28 mouse cellular contexts compared by ENCODE assay signal in the genomic region with DNA sequence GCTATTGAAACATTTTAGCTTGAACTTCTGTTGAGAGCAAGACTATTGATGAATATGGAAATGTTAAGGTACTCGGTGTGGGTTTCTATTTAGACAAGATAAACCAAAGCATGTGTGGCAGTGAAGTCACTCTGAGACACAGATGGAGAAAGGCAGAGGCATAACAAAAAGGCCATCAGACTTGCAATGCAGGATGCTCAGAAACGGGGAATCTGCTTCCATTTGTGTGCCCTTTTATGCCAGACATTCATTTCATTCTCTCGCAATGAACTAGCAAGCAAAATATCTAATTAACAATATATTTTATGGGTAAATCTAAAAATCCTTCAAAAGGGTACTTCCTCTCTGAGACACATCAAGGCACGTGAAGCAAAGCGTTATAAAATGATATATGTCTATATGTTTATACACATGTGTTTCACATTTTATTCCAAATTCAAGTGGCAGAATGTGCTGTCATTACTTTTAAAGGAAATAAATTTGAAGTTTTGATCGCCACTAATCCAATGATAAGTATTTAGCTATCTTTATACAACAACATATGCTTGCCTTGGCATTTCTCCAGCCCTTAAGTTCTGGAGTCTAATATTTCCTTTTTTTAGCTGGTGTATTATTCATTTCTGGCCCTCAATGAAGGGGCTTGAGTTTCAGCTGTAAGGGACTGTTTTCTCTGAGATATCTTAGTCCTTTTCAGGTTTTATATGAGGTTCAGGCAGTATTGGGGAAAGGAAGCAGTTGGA.
"Had no signal": no experiment of that assay in that cellular context is flagged by ENCODE, and none has a peak within 500 bp of the region (broad histone marks: within the 10 kb centered on the region; RNA-seq: fewer than 3 reads in every experiment).

No protein-coding gene starts in this region.

- H3K27me3 ChIP-seq: heart, embryonic 12.5 days; hindbrain, embryonic 12.5 days; intestine, embryonic 15.5 days; limb, embryonic 12.5 days; liver, embryonic 13.5 days; liver, embryonic 15.5 days had no signal

- H3K27ac ChIP-seq: gastrocnemius, adult 2 months; heart, embryonic 10.5 days; hindbrain, embryonic 10.5 days; hindbrain, embryonic 12.5 days; hindbrain, embryonic 14.5 days; intestine, embryonic 15.5 days; left cerebral cortex, adult 2 months; limb, embryonic 10.5 days; limb, embryonic 12.5 days; liver, embryonic 13.5 days; liver, embryonic 15.5 days had no signal

- H3K4me2 ChIP-seq: heart, embryonic 12.5 days; hindbrain, embryonic 12.5 days; hindbrain, embryonic 14.5 days; intestine, embryonic 15.5 days; limb, embryonic 12.5 days; liver, embryonic 11.5 days; liver, embryonic 13.5 days; liver, embryonic 15.5 days had no signal

- H3K9ac ChIP-seq: heart, embryonic 12.5 days; hindbrain, embryonic 12.5 days; hindbrain, embryonic 14.5 days; intestine, embryonic 15.5 days; limb, embryonic 12.5 days; liver, embryonic 13.5 days; liver, embryonic 15.5 days; liver, postnatal 0 days had no signal

- H3K36me3 ChIP-seq: heart, embryonic 10.5 days; heart, embryonic 12.5 days; hindbrain, embryonic 10.5 days; hindbrain, embryonic 12.5 days; intestine, embryonic 15.5 days; limb, embryonic 10.5 days; limb, embryonic 12.5 days; liver, embryonic 13.5 days; liver, embryonic 15.5 days had no signal

- H3K4me1 ChIP-seq: heart, embryonic 10.5 days; heart, embryonic 12.5 days; hindbrain, embryonic 12.5 days; intestine, embryonic 15.5 days; limb, embryonic 10.5 days; limb, embryonic 12.5 days; liver, embryonic 13.5 days; liver, embryonic 15.5 days had no signal

- ATAC-seq: hindbrain, embryonic 16.5 days; inflammation-experienced regulatory T-cells, adult 6 months; intestine, embryonic 15.5 days; intestine, postnatal 0 days; liver, postnatal 0 days had no signal

- H3K9me3 ChIP-seq: heart, embryonic 10.5 days; heart, embryonic 12.5 days; hindbrain, embryonic 10.5 days; hindbrain, embryonic 12.5 days; intestine, embryonic 15.5 days; limb, embryonic 10.5 days; limb, embryonic 12.5 days; liver, embryonic 13.5 days; liver, embryonic 15.5 days had no signal

- H3K4me3 ChIP-seq: gastrocnemius, adult 2 months; heart, embryonic 10.5 days; heart, embryonic 12.5 days; hindbrain, embryonic 10.5 days; hindbrain, embryonic 12.5 days; intestine, embryonic 15.5 days; left cerebral cortex, adult 2 months; limb, embryonic 10.5 days; limb, embryonic 12.5 days; liver, embryonic 13.5 days; liver, embryonic 15.5 days had no signal

- DNase-seq: gastrocnemius, adult 2 months; gastrocnemius, postnatal 10 days; gastrocnemius, postnatal 25 days; heart, adult 18-20 months; heart, postnatal 10 days; heart, postnatal 4 days; kidney, adult 18-20 months; kidney, adult 8-10 months; kidney, postnatal 10 days; kidney, postnatal 25 days; kidney, postnatal 4 days; liver; liver, embryonic 13.5 days; liver, postnatal 0 days had no signal
